Mouse (Mus musculus) ES-E14 (cell line): ENCODE data around the gene Alg9. TPM values are rescaled to one million over a fixed set of nuclear protein-coding genes. Genes with fewer than 3 reads are reported as not detected.
"Not testable (repeated sequence)": the region's sequence is repeated elsewhere in the genome, so short reads cannot be mapped to it uniquely, and the experiment has no call there.

Experiments used
- DNase-seq: peaks from one replicate; pipeline ENCODE4 v3.0.0-alpha.2; 2013; ENCODE audit warnings: low read depth, low spot score
- H3K27ac ChIP-seq: 2 replicates; pipeline ENCODE4 v1.5.1; 2012; ENCODE audit warnings: low read depth, mild to moderate bottlenecking, low read length, moderate library complexity, mixed read lengths; ENCODE audit not compliant: poor library complexity, insufficient read depth, severe bottlenecking
- H3K36me3 ChIP-seq: 2 replicates; pipeline ENCODE4 v1.6.1; 2012; ENCODE audit warnings: mild to moderate bottlenecking, low read length, moderate library complexity, mixed read lengths; ENCODE audit not compliant: control insufficient read depth, poor library complexity, insufficient read depth, severe bottlenecking
- H3K4me1 ChIP-seq, 2 experiments: fragments of 150-350 bp in 1 of 2; sonication (generic) in 1 of 2; 2 replicates each; pipeline ENCODE4 v1.6.1; 2012; ENCODE audit warnings: low read length in 2 of 2, mild to moderate bottlenecking in 1 of 2, mixed read lengths in 1 of 2; ENCODE audit not compliant: control insufficient read depth in 2 of 2, insufficient read depth in 2 of 2, poor library complexity in 1 of 2
- H3K4me3 ChIP-seq, 2 experiments: fragments of 150-350 bp in 1 of 2; sonication (generic) in 1 of 2; 2 replicates each; pipeline ENCODE4 v1.5.1; 2012; ENCODE audit warnings: low read length in 2 of 2, low read depth in 1 of 2, mild to moderate bottlenecking in 1 of 2, mixed read lengths in 1 of 2; ENCODE audit not compliant: insufficient read depth in 1 of 2, poor library complexity in 1 of 2, severe bottlenecking in 1 of 2
- H3K9ac ChIP-seq: 2 replicates; pipeline ENCODE4 v1.6.1; 2012; ENCODE audit warnings: low read depth, mild to moderate bottlenecking, low read length, mixed read lengths; ENCODE audit not compliant: poor library complexity, insufficient read depth, severe bottlenecking
- H3K9me3 ChIP-seq: fragments of 150-350 bp; sonication (generic); 2 replicates; pipeline ENCODE4 v1.6.1; 2012; ENCODE audit warnings: low read depth, mild to moderate bottlenecking, low read length; ENCODE audit not compliant: control insufficient read depth, insufficient read depth
- CHD2 ChIP-seq: IDR thresholded peaks from 2 replicates; pipeline ENCODE4 v1.6.1; 2014; ENCODE audit warnings: mild to moderate bottlenecking, low read depth, low read length, inconsistent platforms
- HCFC1 ChIP-seq: IDR thresholded peaks from 2 replicates; pipeline ENCODE4 v1.6.1; 2012; ENCODE audit warnings: low read length, inconsistent platforms, borderline replicate concordance; ENCODE audit not compliant: insufficient read depth
- MAFK ChIP-seq: IDR thresholded peaks from 2 replicates; pipeline ENCODE4 v1.6.1; 2014; ENCODE audit warnings: mild to moderate bottlenecking, low read depth, low read length, inconsistent platforms; ENCODE audit not compliant: insufficient read depth
- ZC3H11A ChIP-seq: IDR thresholded peaks from 2 replicates; pipeline ENCODE4 v1.6.1; 2012; ENCODE audit warnings: low read depth, mild to moderate bottlenecking, inconsistent platforms, low read length, borderline replicate concordance
- ZNF384 ChIP-seq: IDR thresholded peaks from 2 replicates; pipeline ENCODE4 v1.6.1; 2012; ENCODE audit warnings: low read depth, low read length, inconsistent platforms
- in situ Hi-C, 2 experiments: fragments of 600-800 bp; cut with MboI; formaldehyde crosslinking; loops; one replicate each; pipeline ENCODE4 v1.15.1; 2025; ENCODE audit warnings: low sequenced_read_pairs in 2 of 2, inconsistent platforms in 1 of 2; ENCODE audit not compliant: unreplicated experiment in 2 of 2
- total RNA-seq: library from RNA; depleted of rRNA; stranded (reverse); fragments of 300-350 nt; gene quantifications from 2 replicates; pipeline ENCODE4 v1.2.3, GENCODE M21; 2012

The Alg9 gene
- total RNA-seq, 1 experiment = 30.8 TPM

GRCm38 (mm10) chr9:50821651-50822050, 46.8 kb downstream of the Alg9 start:
- no peak overlapping the region for H3K9ac ChIP-seq
- DNase-seq = no peak
- TF ChIP-seq HCFC1 (no peak), CHD2 (no peak), MAFK (no peak), ZNF384 (no peak), ZC3H11A (no peak)
- no peak overlapping the region for H3K4me3 ChIP-seq
- in situ Hi-C loops = no loop called here
- no peaks in the 10 kb centered on the region for H3K9me3 ChIP-seq
- H3K4me1 ChIP-seq = no peaks in the 10 kb centered on the region
- H3K27ac ChIP-seq = no peak overlapping the region
- H3K36me3 ChIP-seq = peaks cover 2% of the 10 kb centered on the region; the same call in 1 of the 2 replicates

GRCm38 (mm10) chr9:50822216-50822615, 47.4 kb downstream of the Alg9 start:
- Histone ChIP-seq H3K9ac (no peak overlapping the region), H3K27ac (no peak overlapping the region), H3K36me3 (peaks cover 2% of the 10 kb centered on the region; the same call in 1 of the 2 replicates), H3K9me3 (no peaks in the 10 kb centered on the region), H3K4me3 (no peak overlapping the region), H3K4me1 (no peaks in the 10 kb centered on the region)
- DNase-seq = no peak
- TF ChIP-seq HCFC1 (no peak), ZC3H11A (no peak), MAFK (no peak), CHD2 (no peak), ZNF384 (no peak)
- in situ Hi-C loops = no loop called here

GRCm38 (mm10) chr9:50823779-50824453, 49.1 kb downstream of the Alg9 start:
- DNase-seq = no peak
- peaks cover 2% of the 10 kb centered on the region; the same call in 1 of the 2 replicates for H3K36me3 ChIP-seq
- no peaks in the 10 kb centered on the region for H3K9me3 ChIP-seq
- no peak overlapping the region for H3K4me3 ChIP-seq
- no peak overlapping the region for H3K27ac ChIP-seq
- TF ChIP-seq ZNF384 (no peak), CHD2 (no peak)
- no peaks in the 10 kb centered on the region for H3K4me1 ChIP-seq
- no peak overlapping the region for H3K9ac ChIP-seq
- in situ Hi-C loops = no loop called here

- Histone ChIP-seq H3K27ac (no peak overlapping the region), H3K9ac (no peak overlapping the region), H3K9me3 (no peaks in the 10 kb centered on the region), H3K36me3 (peaks cover 5% of the 10 kb centered on the region; the same call in 1 of the 2 replicates), H3K4me1 (no peaks in the 10 kb centered on the region), H3K4me3 (no peak overlapping the region)
- in situ Hi-C loops = no loop called here
- no peak for DNase-seq
- TF ChIP-seq CHD2 = no peak
- TF ChIP-seq HCFC1 = no peak
- TF ChIP-seq MAFK = no peak
- TF ChIP-seq ZC3H11A = no peak
- TF ChIP-seq ZNF384 = no peak
Observed at GRCm38 (mm10) chr9:50831514-50831913, 56.7 kb downstream of the Alg9 start.

- H3K9ac ChIP-seq = no peak overlapping the region
- in situ Hi-C loops = no loop called here
- DNase-seq = no peak
- no peak overlapping the region; a peak in 1 of 4 replicates for H3K4me3 ChIP-seq
- H3K27ac ChIP-seq = no peak overlapping the region
- no peaks in the 10 kb centered on the region for H3K4me1 ChIP-seq
- H3K9me3 ChIP-seq = no peaks in the 10 kb centered on the region
- no peak for TF ChIP-seq CHD2
- no peak for TF ChIP-seq HCFC1
- TF ChIP-seq ZC3H11A = no peak
- TF ChIP-seq ZNF384 = no peak
- TF ChIP-seq MAFK = no peak
- H3K36me3 ChIP-seq = peaks cover 5% of the 10 kb centered on the region; the same call in 1 of the 2 replicates
Observed at GRCm38 (mm10) chr9:50832162-50832561, 57.3 kb downstream of the Alg9 start.

GRCm38 (mm10) chr9:50832582-50832981, 57.8 kb downstream of the Alg9 start:
- H3K4me3 ChIP-seq, DNase-seq, H3K9me3 ChIP-seq, H3K36me3 ChIP-seq, in situ Hi-C loops, H3K9ac ChIP-seq, H3K4me1 ChIP-seq, H3K27ac ChIP-seq: not testable (repeated sequence)
